Mouse (Mus musculus) embryonic facial prominence, embryonic 14.5 days (tissue): ENCODE results near the gene Evx2. TPM values are rescaled to one million over a fixed set of nuclear protein-coding genes. Genes with fewer than 3 reads are reported as not detected.

Experiments used
- microRNA-seq: library from miRNA; unstranded; fragments of <30 nt; microRNA quantifications from one replicate; pipeline ENCODE4, GENCODE M21; 2016; ENCODE audit warnings: borderline number of aligned reads
- polyA plus RNA-seq: library from polyadenylated mRNA; unstranded; fragments of >200 nt; fragmentation: Nextera tagmentation; extraction: Ambion mirVana; gene quantifications from 2 replicates; pipeline ENCODE4 v1.2.1, GENCODE M21; 2014

The Evx2 gene
- polyA plus RNA-seq, 1 experiment from 2014 or later, result not detected

Small RNAs within 50 kb of the gene (microRNA-seq; reads per million reads assigned to microRNA genes)
- not detected for gene Gm44463

Other genes starting within 250 kb of the Evx2 start
- 25.5 and 27.8 TPM in 2 replicates for gene Lnpk, start 80.1 kb downstream of the Evx2 start, polyA plus RNA-seq
- not detected in 2 replicates for gene Hoxd13, start 8.8 kb upstream of the Evx2 start, polyA plus RNA-seq
- not detected in 2 replicates for gene Hoxd12, start 15.5 kb upstream of the Evx2 start, polyA plus RNA-seq
- gene Hoxd11, start 20.0 kb upstream of the Evx2 start, polyA plus RNA-seq, result not detected in 2 replicates
- gene Hoxd10, start 32.4 kb upstream of the Evx2 start, polyA plus RNA-seq, result 0.37 and 0.45 TPM in 2 replicates
- gene Hoxd9, start 38.2 kb upstream of the Evx2 start, polyA plus RNA-seq, result 2.0 and 2.3 TPM in 2 replicates
- 8.7 and 10.3 TPM in 2 replicates for gene Hoxd8, start 45.1 kb upstream of the Evx2 start, polyA plus RNA-seq
- 3.8 and 4.7 TPM in 2 replicates for gene Hoxd3, start 52.4 kb upstream of the Evx2 start, polyA plus RNA-seq
- gene Hoxd4, start 52.4 kb upstream of the Evx2 start, polyA plus RNA-seq, result 0.63 and 0.82 TPM in 2 replicates
- gene Gm28230, start 67.2 kb upstream of the Evx2 start, polyA plus RNA-seq, result 0.13 TPM in 1 of 2 replicates, not detected in the other
- gene Hoxd1, start 103.4 kb upstream of the Evx2 start, polyA plus RNA-seq, result 3.9 and 4.7 TPM in 2 replicates
- 121 and 140 TPM in 2 replicates for gene Mtx2, start 166.2 kb upstream of the Evx2 start, polyA plus RNA-seq